In genomic region chr14:15722135-15722534, GRCm38 (mm10) we compare ENCODE assay signal across 11 mouse cellular contexts.
"Had no signal": no experiment of that assay in that cellular context is flagged by ENCODE, and none has a peak within 500 bp of the region (broad histone marks: within the 10 kb centered on the region; RNA-seq: fewer than 3 reads in every experiment).

No protein-coding gene starts in this region.

- H3K36me3 ChIP-seq: limb, embryonic 10.5 days; liver, embryonic 15.5 days; midbrain, embryonic 13.5 days; neural tube, embryonic 12.5 days; stomach, embryonic 15.5 days had no signal

- H3K4me2 ChIP-seq: liver, embryonic 11.5 days; liver, embryonic 15.5 days; midbrain, embryonic 13.5 days; neural tube, embryonic 12.5 days; stomach, embryonic 15.5 days had no signal

- H3K4me1 ChIP-seq: limb, embryonic 10.5 days; liver, embryonic 15.5 days; midbrain, embryonic 13.5 days; neural tube, embryonic 12.5 days; stomach, embryonic 15.5 days had no signal

- DNase-seq: kidney, adult 18-20 months; kidney, postnatal 10 days; kidney, postnatal 4 days; thymus, postnatal 36 days had no signal

- H3K4me3 ChIP-seq: left cerebral cortex, adult 2 months; limb, embryonic 10.5 days; liver, embryonic 15.5 days; midbrain, embryonic 13.5 days; neural tube, embryonic 12.5 days; stomach, embryonic 15.5 days had no signal

- H3K27ac ChIP-seq: left cerebral cortex, adult 2 months; limb, embryonic 10.5 days; liver, embryonic 15.5 days; midbrain, embryonic 13.5 days; neural tube, embryonic 12.5 days; stomach, embryonic 15.5 days had no signal

- ATAC-seq: midbrain, embryonic 13.5 days had no signal

- H3K9me3 ChIP-seq: limb, embryonic 10.5 days; liver, embryonic 15.5 days; midbrain, embryonic 13.5 days; neural tube, embryonic 12.5 days; stomach, embryonic 15.5 days had no signal

- H3K9ac ChIP-seq: liver, embryonic 15.5 days; midbrain, embryonic 13.5 days; neural tube, embryonic 12.5 days; stomach, embryonic 15.5 days had no signal

- H3K27me3 ChIP-seq: liver, embryonic 15.5 days; midbrain, embryonic 13.5 days; neural tube, embryonic 12.5 days; stomach, embryonic 15.5 days had no signal
